ENCODE assay signal across 25 mouse cellular contexts in the genomic region with DNA sequence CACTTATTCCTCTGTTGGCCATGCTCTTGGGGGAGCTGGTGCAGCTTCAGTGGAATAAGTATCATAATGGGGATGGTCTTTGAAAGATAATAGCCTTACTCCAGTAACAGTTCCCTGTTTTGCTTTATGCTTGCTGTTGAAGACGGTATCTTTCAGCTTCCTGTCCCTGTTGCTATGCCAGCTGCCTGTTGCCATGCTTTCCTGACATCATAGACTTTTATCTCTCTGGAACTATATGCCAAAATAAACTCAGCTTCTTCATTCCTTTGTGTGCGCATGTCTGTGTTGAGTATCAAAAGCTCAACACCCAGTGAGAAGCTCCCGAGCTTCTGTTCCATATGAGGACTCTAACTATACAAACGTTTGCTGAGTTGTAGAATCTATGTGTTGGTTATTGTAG.
DNase-seq lines count a peak whose midpoint lies in the region; ATAC-seq and TF ChIP-seq lines count a peak whose summit lies in the region.
"Had no signal": no experiment of that assay in that cellular context is flagged by ENCODE, and none has a peak within 500 bp of the region (broad histone marks: within the 10 kb centered on the region; RNA-seq: fewer than 3 reads in every experiment).

No protein-coding gene starts in this region.

- no peaks in the 10 kb centered on the region for H3K4me1 ChIP-seq in forebrain, postnatal 0 days (ENCODE audit: insufficient read depth)
- H3K4me1 ChIP-seq in forebrain, embryonic 14.5 days (ENCODE audit: control insufficient read depth, insufficient read depth, low read length) = no peaks in the 10 kb centered on the region
- H3K4me1 ChIP-seq in heart, embryonic 12.5 days (replicated peaks) = peaks cover 4% of the 10 kb centered on the region; the same call in 1 of the 2 replicates
- H3K4me1 ChIP-seq in heart, postnatal 0 days (ENCODE audit: control insufficient read depth, insufficient read depth) = no peaks in the 10 kb centered on the region
- H3K4me1 ChIP-seq in heart, embryonic 11.5 days (ENCODE audit: control insufficient read depth, insufficient read depth, low read length) = no peaks in the 10 kb centered on the region
- H3K4me1 ChIP-seq: embryonic facial prominence, embryonic 10.5 days; embryonic facial prominence, embryonic 12.5 days; forebrain, embryonic 13.5 days had no signal

- H3K9ac ChIP-seq in forebrain, postnatal 0 days = no peak overlapping the region
- no peak overlapping the region for H3K9ac ChIP-seq in forebrain, embryonic 14.5 days (ENCODE audit: low read length)
- no peak overlapping the region for H3K9ac ChIP-seq in heart, embryonic 12.5 days
- no peak overlapping the region for H3K9ac ChIP-seq in heart, postnatal 0 days (replicated peaks; ENCODE audit: low read depth, low read length)
- H3K9ac ChIP-seq in heart, embryonic 11.5 days (ENCODE audit: low read depth, low read length) = no peak overlapping the region
- H3K9ac ChIP-seq: embryonic facial prominence, embryonic 12.5 days; forebrain, embryonic 13.5 days had no signal

- intact Hi-C loops in heart, postnatal 25 days (cut with DNase I) = no loop called here
- intact Hi-C loops in left cerebral cortex, postnatal 14 days (cut with DNase I) = no loop called here
- intact Hi-C loops in left cerebral cortex, adult 2 months (cut with DNase I) = no loop called here

- no peak overlapping the region for H3K4me3 ChIP-seq in forebrain, postnatal 0 days (ENCODE audit: low read depth, low read length)
- H3K4me3 ChIP-seq in forebrain, embryonic 14.5 days (ENCODE audit: low read depth, low read length) = no peak overlapping the region
- no peak overlapping the region for H3K4me3 ChIP-seq in heart, embryonic 12.5 days
- H3K4me3 ChIP-seq in heart, postnatal 0 days (ENCODE audit: low read depth, low read length) = no peak overlapping the region
- no peak overlapping the region for H3K4me3 ChIP-seq in heart, embryonic 11.5 days (ENCODE audit: low read depth, low read length)
- no peak overlapping the region for H3K4me3 ChIP-seq in left cerebral cortex, adult 2 months
- H3K4me3 ChIP-seq: embryonic facial prominence, embryonic 10.5 days; embryonic facial prominence, embryonic 12.5 days; forebrain, embryonic 13.5 days had no signal

- no peak overlapping the region for H3K4me2 ChIP-seq in forebrain, postnatal 0 days (ENCODE audit: low read depth)
- no peak overlapping the region for H3K4me2 ChIP-seq in forebrain, embryonic 14.5 days (ENCODE audit: low read length)
- H3K4me2 ChIP-seq in heart, embryonic 12.5 days = no peak overlapping the region
- no peak overlapping the region for H3K4me2 ChIP-seq in heart, postnatal 0 days (ENCODE audit: low read depth, low read length)
- H3K4me2 ChIP-seq in heart, embryonic 11.5 days = no peak overlapping the region
- H3K4me2 ChIP-seq: embryonic facial prominence, embryonic 12.5 days; forebrain, embryonic 13.5 days had no signal

- ATAC-seq in forebrain, postnatal 0 days = peak; percentile 77
- no peak for ATAC-seq in forebrain, embryonic 14.5 days
- ATAC-seq in heart, embryonic 12.5 days (ENCODE audit: insufficient number of reproducible peaks, low FRiP score) = peak; percentile 55
- ATAC-seq in heart, postnatal 0 days (ENCODE audit: insufficient read depth, low read depth) = no peak
- no peak for ATAC-seq in heart, embryonic 11.5 days (replicated peaks; ENCODE audit: insufficient number of reproducible peaks, low FRiP score, low TSS enrichment)
- ATAC-seq: activated CD4-positive, CD25-positive, alpha-beta regulatory T cell, adult 4 months; CD4-positive, CD25-positive, alpha-beta regulatory T cell, adult 4 months; forebrain, embryonic 13.5 days; Patski had no signal

- no peaks in the 10 kb centered on the region for H3K27me3 ChIP-seq in forebrain, postnatal 0 days (ENCODE audit: insufficient read depth, low read length)
- no peaks in the 10 kb centered on the region for H3K27me3 ChIP-seq in forebrain, embryonic 14.5 days (replicated peaks; ENCODE audit: control insufficient read depth, insufficient read depth, low read length)
- H3K27me3 ChIP-seq in heart, embryonic 12.5 days (replicated peaks) = no peaks in the 10 kb centered on the region
- H3K27me3 ChIP-seq in heart, postnatal 0 days (ENCODE audit: control insufficient read depth, insufficient read depth, low read length) = no peaks in the 10 kb centered on the region
- no peaks in the 10 kb centered on the region for H3K27me3 ChIP-seq in heart, embryonic 11.5 days (ENCODE audit: control insufficient read depth, insufficient read depth, low read length)
- H3K27me3 ChIP-seq: CH12.LX; embryonic facial prominence, embryonic 12.5 days; forebrain, embryonic 13.5 days had no signal

- WGBS in forebrain, postnatal 0 days = 76% methylated on average over 4 of the region's 4 CpGs
- WGBS in forebrain, embryonic 14.5 days = 91% methylated on average over 4 of the region's 4 CpGs
- 47% methylated on average over 4 of the region's 4 CpGs for WGBS in heart, embryonic 12.5 days
- WGBS in heart, postnatal 0 days = 36% methylated on average over 4 of the region's 4 CpGs
- 52% methylated on average over 4 of the region's 4 CpGs for WGBS in heart, embryonic 11.5 days (ENCODE audit: insufficient replicate concordance)

- TF ChIP-seq CTCF in forebrain, postnatal 0 days (IDR thresholded peaks at IDR 0.05; ENCODE audit: low read depth) = no peak
- no peak for TF ChIP-seq CTCF in heart, postnatal 0 days (IDR thresholded peaks at IDR 0.05; ENCODE audit: low read depth)
- TF ChIP-seq CTCF in left cerebral cortex, adult 2 months (IDR thresholded peaks at IDR 0.05) = no peak

- no peak overlapping the region for H3K27ac ChIP-seq in forebrain, postnatal 0 days (ENCODE audit: low read depth, low read length)
- no peak overlapping the region for H3K27ac ChIP-seq in forebrain, embryonic 14.5 days (ENCODE audit: low read depth, low read length)
- no peak overlapping the region for H3K27ac ChIP-seq in heart, embryonic 12.5 days (ENCODE audit: poor library complexity, severe bottlenecking)
- no peak overlapping the region for H3K27ac ChIP-seq in heart, postnatal 0 days (ENCODE audit: low read depth)
- H3K27ac ChIP-seq in heart, embryonic 11.5 days (ENCODE audit: low read depth, low read length) = no peak overlapping the region
- no peak overlapping the region for H3K27ac ChIP-seq in left cerebral cortex, adult 2 months
- H3K27ac ChIP-seq: embryonic facial prominence, embryonic 10.5 days; embryonic facial prominence, embryonic 12.5 days; forebrain, embryonic 13.5 days had no signal

- TF ChIP-seq EP300 in heart, postnatal 0 days (IDR thresholded peaks at IDR 0.05; ENCODE audit: low read depth) = no peak

- peak; percentile 10 for DNase-seq in forebrain, postnatal 0 days
- no peak for DNase-seq in forebrain, embryonic 14.5 days (ENCODE audit: low spot score)
- DNase-seq in heart, postnatal 25 days (ENCODE audit: low spot score) = no peak
- peak; percentile 36 for DNase-seq in heart, postnatal 0 days (ENCODE audit: low spot score)
- peak; percentile 2 to 39 for DNase-seq in left cerebral cortex, postnatal 14 days (ENCODE audit: low spot score in 2 of 2)
- DNase-seq in left cerebral cortex, adult 2 months (ENCODE audit: extremely low spot score in 1 of 2, low spot score in 2 of 2) = no peak
- DNase-seq: adrenal gland, adult 8-10 months; adrenal gland, postnatal 14 days; adrenal gland, postnatal 36 days; B cell, adult 2 months; cerebellum, adult 11-12 months; cerebellum, adult 2 months; cerebellum, adult 9-10 months; cerebellum, postnatal 10 days; cerebellum, postnatal 25 days had no signal

- no peaks in the 10 kb centered on the region for H3K9me3 ChIP-seq in forebrain, postnatal 0 days (ENCODE audit: low read length)
- no peaks in the 10 kb centered on the region for H3K9me3 ChIP-seq in forebrain, embryonic 14.5 days (replicated peaks; ENCODE audit: control insufficient read depth, low read length)
- H3K9me3 ChIP-seq in heart, embryonic 12.5 days (replicated peaks) = no peaks in the 10 kb centered on the region
- H3K9me3 ChIP-seq in heart, postnatal 0 days (replicated peaks; ENCODE audit: control insufficient read depth, low read length) = no peaks in the 10 kb centered on the region
- H3K9me3 ChIP-seq in heart, embryonic 11.5 days (replicated peaks; ENCODE audit: control insufficient read depth, low read length) = no peaks in the 10 kb centered on the region
- H3K9me3 ChIP-seq: embryonic facial prominence, embryonic 10.5 days; embryonic facial prominence, embryonic 12.5 days; forebrain, embryonic 13.5 days; G1E had no signal

- no peaks in the 10 kb centered on the region for H3K36me3 ChIP-seq in forebrain, postnatal 0 days (ENCODE audit: insufficient read depth)
- H3K36me3 ChIP-seq in forebrain, embryonic 14.5 days (ENCODE audit: control insufficient read depth, insufficient read depth, low read length) = no peaks in the 10 kb centered on the region
- H3K36me3 ChIP-seq in heart, embryonic 12.5 days = no peaks in the 10 kb centered on the region
- H3K36me3 ChIP-seq in heart, postnatal 0 days (replicated peaks; ENCODE audit: control insufficient read depth, insufficient read depth, low read length) = no peaks in the 10 kb centered on the region
- H3K36me3 ChIP-seq in heart, embryonic 11.5 days (ENCODE audit: control insufficient read depth, insufficient read depth, low read length) = no peaks in the 10 kb centered on the region
- H3K36me3 ChIP-seq: embryonic facial prominence, embryonic 10.5 days; embryonic facial prominence, embryonic 12.5 days; G1E had no signal

Comparison
In these comparisons a context has a peak if more than half of its experiments do, and no peak if none do; other contexts are left out.
1. ATAC-seq: peak in forebrain, postnatal 0 days (single experiment) and heart, embryonic 12.5 days (single experiment); none in forebrain, embryonic 14.5 days (single experiment), heart, postnatal 0 days (single experiment) and heart, embryonic 11.5 days (single experiment).
2. DNase-seq: peak in forebrain, postnatal 0 days (single experiment), heart, postnatal 0 days (single experiment) and left cerebral cortex, postnatal 14 days (2 of 2); none in forebrain, embryonic 14.5 days (single experiment), heart, postnatal 25 days (single experiment) and left cerebral cortex, adult 2 months (0 of 2).